Mouse (Mus musculus): ENCODE data around the gene Vmn1r180. TPM values are rescaled to one million over a fixed set of nuclear protein-coding genes. Genes with fewer than 3 reads are reported as not detected.
"Not testable (repeated sequence)": the region's sequence is repeated elsewhere in the genome, so short reads cannot be mapped to it uniquely, and the experiment has no call there.

Gene Vmn1r180
- polyA plus RNA-seq (2015; fragmentation: Nextera tagmentation; extraction: Ambion mirVana) = not detected in 2 replicates

GRCm38 (mm10) chr7:23950332-23950731 is at the start of gene Vmn1r180:
TSS of gene Vmn1r180 (plus strand) at chr7:23950632.
- Histone ChIP-seq H3K27ac (replicated peaks) (no peak within 1 kb of the TSS), H3K4me3 (no peak within 1 kb of the TSS), H3K9me3 (peaks cover 10% of the 10 kb centered on the region; the same call in 1 of the 2 replicates), H3K27me3 (no peaks in the 10 kb centered on the region), H3K4me2 (no peak within 1 kb of the TSS), H3K36me3 (no peaks in the 10 kb centered on the region), H3K4me1 (replicated peaks) (no peaks in the 10 kb centered on the region), H3K9ac (no peak within 1 kb of the TSS)
- ATAC-seq (ENCODE audit: low FRiP score, low read depth) = no peak

GRCm38 (mm10) chr7:23926678-23927077 is 23.8 kb upstream of the Vmn1r180 start, which contains the start of gene Vmn1r179:
TSS of gene Vmn1r179 (plus strand) at chr7:23926978.
- Histone ChIP-seq H3K9ac (no peak within 1 kb of the TSS), H3K4me3 (no peak within 1 kb of the TSS), H3K27me3 (no peaks in the 10 kb centered on the region), H3K9me3 (peaks cover 7% of the 10 kb centered on the region), H3K27ac (replicated peaks) (no peak within 1 kb of the TSS), H3K36me3 (no peaks in the 10 kb centered on the region), H3K4me1 (replicated peaks) (no peaks in the 10 kb centered on the region), H3K4me2 (no peak within 1 kb of the TSS)
- 51% methylated on average over 2 of the region's 2 CpGs for WGBS
- ATAC-seq (ENCODE audit: low FRiP score, low read depth) = no peak

GRCm38 (mm10) chr7:23968044-23968443 is 17.6 kb downstream of the Vmn1r180 start:
- 58% methylated on average over 3 of the region's 3 CpGs for WGBS
- not testable (repeated sequence) for H3K36me3 ChIP-seq; H3K27ac ChIP-seq (replicated peaks); H3K4me3 ChIP-seq; H3K4me2 ChIP-seq; H3K27me3 ChIP-seq; H3K9ac ChIP-seq; ATAC-seq (ENCODE audit: low FRiP score, low read depth); H3K4me1 ChIP-seq (replicated peaks); H3K9me3 ChIP-seq

- 89% methylated on average over 9 of the region's 9 CpGs for WGBS
- not testable (repeated sequence) for H3K9me3 ChIP-seq; H3K4me1 ChIP-seq (replicated peaks); H3K4me2 ChIP-seq; ATAC-seq (ENCODE audit: low FRiP score, low read depth); H3K27me3 ChIP-seq; H3K36me3 ChIP-seq; H3K9ac ChIP-seq; H3K27ac ChIP-seq (replicated peaks); H3K4me3 ChIP-seq
Measured at GRCm38 (mm10) chr7:23974315-23974714, 23.9 kb downstream of the Vmn1r180 start, which contains the start of gene Vmn1r181. TSS of gene Vmn1r181 (plus strand) at chr7:23974615.

- Histone ChIP-seq H3K4me1 (replicated peaks) (no peaks in the 10 kb centered on the region), H3K27ac (replicated peaks) (no peak within 1 kb of the TSS), H3K9me3 (peaks cover 18% of the 10 kb centered on the region; the same call in 1 of the 2 replicates), H3K36me3 (no peaks in the 10 kb centered on the region), H3K9ac (no peak within 1 kb of the TSS), H3K27me3 (no peaks in the 10 kb centered on the region), H3K4me3 (no peak within 1 kb of the TSS), H3K4me2 (no peak within 1 kb of the TSS)
- 74% methylated on average over 2 of the region's 2 CpGs for WGBS
- ATAC-seq (ENCODE audit: low FRiP score, low read depth) = no peak
Measured at GRCm38 (mm10) chr7:24001391-24001790, 51.0 kb downstream of the Vmn1r180 start, which contains the start of gene V1rd19. TSS of gene V1rd19 (plus strand) at chr7:24001691.

Other genes starting within 250 kb of the Vmn1r180 start
- gene Vmn1r173, start 249.9 kb upstream of the Vmn1r180 start, polyA plus RNA-seq (2015; fragmentation: Nextera tagmentation; extraction: Ambion mirVana) = not detected in 2 replicates
- not detected in 2 replicates for gene Vmn1r174, start 198.4 kb upstream of the Vmn1r180 start, polyA plus RNA-seq (2015; fragmentation: Nextera tagmentation; extraction: Ambion mirVana)
- not detected in 2 replicates for gene Vmn1r175, start 140.0 kb upstream of the Vmn1r180 start, polyA plus RNA-seq (2015; fragmentation: Nextera tagmentation; extraction: Ambion mirVana)
- gene Vmn1r176, start 113.3 kb upstream of the Vmn1r180 start, polyA plus RNA-seq (2015; fragmentation: Nextera tagmentation; extraction: Ambion mirVana) = not detected in 2 replicates
- gene Vmn1r177, start 84.2 kb upstream of the Vmn1r180 start, polyA plus RNA-seq (2015; fragmentation: Nextera tagmentation; extraction: Ambion mirVana) = not detected in 2 replicates
- not detected in 2 replicates for gene Vmn1r178, start 58.6 kb upstream of the Vmn1r180 start, polyA plus RNA-seq (2015; fragmentation: Nextera tagmentation; extraction: Ambion mirVana)
- not detected in 2 replicates for gene Vmn1r179, start 23.7 kb upstream of the Vmn1r180 start, polyA plus RNA-seq (2015; fragmentation: Nextera tagmentation; extraction: Ambion mirVana)
- not detected in 2 replicates for gene Vmn1r181, start 24.0 kb downstream of the Vmn1r180 start, polyA plus RNA-seq (2015; fragmentation: Nextera tagmentation; extraction: Ambion mirVana)
- gene V1rd19, start 51.1 kb downstream of the Vmn1r180 start, polyA plus RNA-seq (2015; fragmentation: Nextera tagmentation; extraction: Ambion mirVana) = not detected in 2 replicates
- gene Vmn1r183, start 102.6 kb downstream of the Vmn1r180 start, polyA plus RNA-seq (2015; fragmentation: Nextera tagmentation; extraction: Ambion mirVana) = not detected in 2 replicates
- gene Zfp180, start 131.3 kb downstream of the Vmn1r180 start, polyA plus RNA-seq (2015; fragmentation: Nextera tagmentation; extraction: Ambion mirVana) = 33.7 and 35.5 TPM in 2 replicates
- gene Zfp112, start 161.7 kb downstream of the Vmn1r180 start, polyA plus RNA-seq (2015; fragmentation: Nextera tagmentation; extraction: Ambion mirVana) = 9.8 and 11.0 TPM in 2 replicates
- gene Zfp235, start 183.5 kb downstream of the Vmn1r180 start, polyA plus RNA-seq (2015; fragmentation: Nextera tagmentation; extraction: Ambion mirVana) = 23.3 and 25.2 TPM in 2 replicates
- 5.0 and 5.7 TPM in 2 replicates for gene Zfp114, start 224.4 kb downstream of the Vmn1r180 start, polyA plus RNA-seq (2015; fragmentation: Nextera tagmentation; extraction: Ambion mirVana)

Data from hindbrain, embryonic 15.5 days (tissue).